Mouse (Mus musculus) gastrocnemius, adult 8-10 months (tissue): ENCODE measurements around the gene Twf1. TPM values are rescaled to one million over a fixed set of nuclear protein-coding genes. Genes with fewer than 3 reads are reported as not detected.

ENCODE experiments used
- total RNA-seq, 4 experiments: library from RNA; stranded (reverse); gene quantifications; 2 replicates each; pipeline ENCODE4 v1.2.4; 2022

The Twf1 gene
- total RNA-seq, 4 experiments from 2014 or later = 4.4 to 8.9 (median 6.4) TPM

Other genes starting within 250 kb of the Twf1 start
- 1 to 10 TPM; 1.3 to 2.8 (median 1.7) TPM for gene Adamts20, start 124.5 kb downstream of the Twf1 start, total RNA-seq
- gene Pus7l, start 46.3 kb downstream of the Twf1 start, total RNA-seq = 1 to 10 TPM; 1.2 to 1.9 (median 1.4) TPM
- 1 to 10 TPM in 3 of 4 experiments, under 1 TPM in 1; 0.73 to 1.9 (median 1.4) TPM for gene Irak4, start 46.2 kb downstream of the Twf1 start, total RNA-seq
- gene Tmem117, start 39.3 kb upstream of the Twf1 start, total RNA-seq = 10 to 100 TPM; 16.1 to 18.1 (median 16.5) TPM